Mouse (Mus musculus) cerebellum, adult 9-10 months (tissue): ENCODE data around the gene Ddx31.

Experiments used
- DNase-seq: peaks from one replicate; pipeline ENCODE4 v3.0.0; 2022

The Ddx31 gene

DNA sequence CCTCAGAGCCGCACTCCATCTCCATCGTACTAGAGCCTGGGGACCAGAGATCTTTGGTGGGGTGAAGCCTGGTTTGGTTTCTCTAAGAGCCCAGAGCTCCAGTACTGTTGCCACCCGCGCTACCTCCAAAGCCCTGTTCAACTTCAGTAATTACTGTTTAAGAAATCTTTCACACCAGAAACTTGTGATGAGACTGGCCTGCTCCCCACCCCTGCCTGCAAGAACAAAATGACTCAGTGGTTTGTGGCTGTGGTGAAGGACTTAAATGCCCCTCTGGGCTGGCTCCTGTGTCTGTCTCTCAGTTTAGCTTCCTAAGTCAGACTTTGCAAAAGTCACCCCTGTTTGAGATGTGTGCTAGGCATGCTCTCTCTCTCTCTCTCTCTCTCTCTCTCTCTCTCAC, 72.8 kb downstream of the Ddx31 start:
- DNase-seq, result no peak

DNA sequence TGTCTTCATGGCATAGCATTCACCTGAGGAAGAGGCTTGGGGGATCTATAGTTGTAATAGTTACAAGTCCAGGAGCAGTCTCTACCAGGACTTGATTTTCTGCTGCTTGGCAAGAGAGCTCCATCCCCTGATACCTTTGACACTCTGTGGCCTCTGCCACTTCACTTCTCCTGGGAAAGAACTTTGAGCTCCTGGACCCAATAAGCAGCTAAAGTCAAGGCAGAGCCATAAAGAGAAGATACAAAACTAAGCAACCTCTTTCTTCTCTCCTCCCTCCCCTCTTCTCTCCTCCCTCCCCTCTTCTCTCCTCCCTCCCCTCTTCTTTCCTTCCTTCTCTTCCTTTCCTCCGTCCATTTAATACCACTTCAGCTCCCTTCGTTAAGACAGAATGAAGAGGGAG, 73.9 kb downstream of the Ddx31 start:
- DNase-seq, result no peak

DNA sequence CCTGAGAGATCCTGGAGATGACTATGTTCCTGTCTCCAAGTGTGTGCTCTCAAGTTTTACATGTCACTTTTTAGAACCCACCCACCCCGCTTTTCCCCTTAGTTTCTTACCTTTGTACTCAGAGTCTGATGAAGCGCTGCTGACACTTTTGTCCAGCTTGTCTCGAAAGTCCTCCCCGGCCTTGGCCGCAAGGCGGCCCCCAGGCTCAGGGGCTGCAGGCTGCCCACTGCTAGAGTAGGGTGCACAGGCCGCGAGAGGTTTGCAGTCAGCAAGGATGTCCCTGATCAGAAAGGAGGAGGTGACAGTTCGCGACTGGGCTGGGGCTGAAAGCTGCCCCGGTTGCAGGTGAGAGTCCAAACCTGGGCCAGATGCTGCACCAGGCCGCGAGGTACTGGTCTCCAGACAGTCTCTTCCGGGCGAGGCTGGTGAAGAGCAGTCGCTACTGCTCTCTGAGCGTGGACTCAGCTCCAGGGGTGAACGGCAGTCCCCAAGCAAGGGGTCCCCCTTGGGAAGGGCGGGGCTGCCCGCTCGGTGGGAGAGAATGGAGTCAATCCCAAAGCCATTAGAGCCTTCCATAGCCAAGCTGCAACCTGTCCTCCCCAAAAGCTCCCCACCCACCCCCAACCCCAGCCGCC, 75.0 kb downstream of the Ddx31 start:
- DNase-seq, result no peak

DNA sequence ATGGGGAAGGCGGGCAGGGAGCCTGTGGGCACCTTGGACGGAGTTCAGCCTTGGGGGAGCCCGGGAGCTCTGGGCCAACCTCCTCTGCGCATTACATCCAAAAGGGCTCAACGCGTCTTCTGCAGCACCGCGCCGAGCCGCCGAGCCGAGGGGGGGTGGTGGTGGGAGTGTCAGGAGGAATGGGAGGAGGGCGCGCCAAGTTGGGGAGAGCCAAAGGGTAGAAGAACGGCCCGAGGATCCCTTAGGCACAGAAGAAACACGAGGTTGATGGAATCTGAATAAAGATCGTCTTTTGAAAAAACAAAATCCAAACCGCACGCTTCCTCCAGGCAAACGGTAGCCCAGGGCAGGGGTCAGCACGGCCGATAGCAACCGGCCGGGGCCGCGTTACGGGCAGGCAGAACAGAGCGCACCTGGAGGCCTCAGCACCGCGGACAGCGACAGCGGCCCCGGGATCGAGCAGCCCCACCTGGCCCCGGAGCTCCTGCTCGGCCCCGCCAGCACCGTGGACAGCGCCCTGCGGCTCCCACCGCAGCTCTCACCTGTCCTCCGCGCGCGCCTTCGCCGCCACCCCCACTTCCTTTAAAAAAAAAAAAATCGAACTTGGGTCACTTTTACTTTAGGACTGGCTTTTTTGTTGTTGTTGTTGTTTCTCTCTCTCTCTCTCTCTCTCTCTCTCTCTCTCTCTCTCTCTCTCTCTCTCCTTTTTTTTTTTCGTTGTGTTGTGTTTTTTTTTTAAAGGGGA, 75.7 kb downstream of the Ddx31 start:
- DNase-seq, result peak; percentile 60

DNA sequence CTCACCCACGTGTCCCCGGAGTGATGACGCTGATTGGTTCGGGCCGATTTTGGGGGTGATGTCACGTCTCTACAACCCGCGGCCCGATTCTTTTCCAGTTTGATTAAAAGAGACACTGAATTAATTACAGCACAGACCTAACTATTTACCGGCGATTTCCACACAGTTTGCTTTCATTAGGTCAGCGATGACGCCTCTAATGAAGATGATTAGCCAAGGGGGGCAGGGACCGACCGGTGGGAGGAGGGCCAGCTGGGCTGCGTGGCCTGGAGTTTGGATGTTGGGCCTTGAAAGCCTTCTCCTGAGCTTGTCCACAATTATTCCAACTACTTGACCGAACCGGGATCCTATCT, 76.3 kb downstream of the Ddx31 start, which contains the start of gene Barhl1:
Barhl1 (minus strand) TSS at position 156 of the 353 bp plus-strand sequence.
- DNase-seq, result peak; percentile 82

DNA sequence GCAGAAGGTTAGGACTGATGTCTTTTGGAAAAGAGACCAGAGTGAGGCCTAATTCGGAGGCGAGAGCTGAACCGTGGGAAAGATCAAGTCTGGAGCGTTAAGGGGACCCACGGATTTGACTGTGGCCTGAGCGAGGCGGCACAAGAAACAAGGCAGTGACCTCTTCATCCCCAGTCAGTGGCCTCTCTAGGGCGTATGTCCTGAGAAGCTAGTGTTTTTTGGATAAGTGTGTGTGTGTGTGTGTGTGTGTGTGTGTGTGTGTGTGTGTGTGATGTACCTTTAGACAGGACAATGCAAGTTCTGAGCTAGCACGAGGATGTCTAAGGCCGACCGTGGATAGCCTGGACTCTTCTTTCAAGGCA, 76.9 kb downstream of the Ddx31 start:
- no peak for DNase-seq

DNA sequence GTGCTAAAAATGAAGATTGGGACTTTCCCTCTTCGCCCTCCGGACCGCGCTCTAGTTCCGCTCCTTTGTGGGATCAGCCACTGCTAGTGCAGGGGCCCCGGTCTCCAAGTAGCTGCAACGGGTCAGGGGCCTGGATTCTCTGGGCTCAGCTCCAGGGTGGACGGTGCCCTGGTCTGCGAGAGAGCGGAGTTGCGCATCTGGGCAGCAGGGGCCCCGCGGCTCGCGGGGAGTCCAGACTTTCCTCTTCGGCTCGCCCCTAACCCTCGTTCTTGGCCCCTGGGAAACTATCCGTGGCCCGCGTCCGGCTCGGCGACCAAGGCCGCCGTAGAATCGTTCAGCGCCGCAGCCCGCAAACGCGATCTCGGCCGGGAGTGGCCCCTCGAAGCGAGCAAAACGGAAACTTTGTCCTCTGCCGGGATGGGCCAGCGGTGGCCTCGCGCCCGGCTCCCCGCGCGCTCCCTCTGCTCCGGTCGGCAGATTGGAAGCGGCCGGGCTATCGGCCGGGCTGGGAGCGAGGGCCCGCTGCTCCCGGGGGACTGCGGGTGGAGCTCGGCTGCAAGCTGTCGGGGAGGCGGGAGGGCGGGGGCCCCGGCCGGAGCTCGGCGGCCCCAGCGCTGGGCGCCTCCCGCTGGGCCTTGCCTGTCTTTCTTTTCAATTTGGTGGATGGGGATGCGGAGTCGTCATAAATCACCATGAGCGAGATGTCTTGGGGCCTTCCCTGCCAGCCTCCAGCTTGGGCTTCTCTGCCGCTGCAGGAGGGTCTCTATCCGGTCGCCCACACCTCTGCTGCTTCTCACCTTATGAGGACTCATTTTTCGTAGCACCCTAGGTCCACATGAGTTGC, 77.5 kb downstream of the Ddx31 start:
- no peak for DNase-seq

DNA sequence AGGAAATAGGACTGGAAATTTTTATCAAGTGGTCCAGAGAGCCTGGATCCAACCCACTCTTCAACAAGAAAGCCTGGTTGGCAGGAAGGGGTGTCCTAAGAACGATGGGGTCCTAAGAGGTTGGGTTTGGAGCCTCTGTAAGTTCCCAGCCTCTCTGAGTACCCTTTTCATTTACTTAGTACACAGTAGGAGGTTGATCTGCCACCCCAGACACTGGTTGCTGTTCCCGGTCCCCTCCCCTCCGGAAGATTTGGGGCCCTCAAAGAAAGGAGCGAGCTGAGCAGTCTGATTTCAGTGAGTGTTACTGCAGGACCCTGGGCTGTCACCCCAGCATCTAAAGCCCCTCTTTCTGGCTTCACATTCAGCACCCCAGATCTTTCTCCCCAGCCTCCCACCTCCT, 78.8 kb downstream of the Ddx31 start:
- DNase-seq, result no peak

- DNase-seq, result peak; percentile 62
These were observed 83.7 kb downstream of the Ddx31 start for GRCm38 (mm10) chr2:28923912-28924311.

DNA sequence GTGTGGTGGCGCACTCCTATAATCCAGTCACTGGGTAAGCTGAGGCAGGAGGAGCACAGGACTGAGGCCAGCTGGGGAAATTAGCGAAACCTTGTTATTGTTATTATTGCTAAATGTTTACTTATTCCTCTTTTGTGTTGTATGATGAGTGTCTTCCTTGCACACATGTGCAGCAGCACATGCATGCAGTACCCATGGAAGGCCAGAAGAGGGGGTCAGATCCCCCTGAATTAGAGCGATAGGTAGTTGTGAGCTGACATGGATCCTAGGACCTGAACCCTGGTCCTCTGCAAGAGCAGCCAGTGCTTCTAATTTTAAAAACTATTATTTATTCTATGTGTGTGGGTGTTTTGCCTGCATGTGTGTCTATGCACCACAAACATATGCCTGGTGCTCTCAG, 90.4 kb downstream of the Ddx31 start:
- DNase-seq, result no peak

DNA sequence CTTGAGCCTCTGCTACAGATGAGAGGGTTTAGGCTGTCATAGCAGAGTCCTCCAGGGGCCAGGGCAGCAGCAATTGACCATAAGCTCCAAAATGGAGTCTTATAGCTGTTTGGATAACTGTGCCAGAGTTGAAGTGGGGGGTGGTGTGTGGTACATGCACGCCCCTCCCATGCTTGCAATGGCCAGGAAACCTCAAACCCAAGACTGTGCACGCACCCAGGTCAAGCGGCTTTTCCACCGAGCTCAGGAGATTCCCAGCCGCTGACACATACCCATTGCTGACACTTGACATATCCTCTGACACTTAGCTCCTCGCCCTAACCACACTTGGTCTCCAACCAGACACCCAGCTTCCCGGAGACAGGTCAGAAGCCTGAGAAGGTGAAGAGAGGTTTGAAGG, 98.8 kb downstream of the Ddx31 start:
- no peak for DNase-seq

- no peak for DNase-seq
These were observed 103.7 kb downstream of the Ddx31 start for GRCm38 (mm10) chr2:28943666-28944516.

GRCm38 (mm10) chr2:28945388-28945787, 105.2 kb downstream of the Ddx31 start:
- DNase-seq, result no peak

DNA sequence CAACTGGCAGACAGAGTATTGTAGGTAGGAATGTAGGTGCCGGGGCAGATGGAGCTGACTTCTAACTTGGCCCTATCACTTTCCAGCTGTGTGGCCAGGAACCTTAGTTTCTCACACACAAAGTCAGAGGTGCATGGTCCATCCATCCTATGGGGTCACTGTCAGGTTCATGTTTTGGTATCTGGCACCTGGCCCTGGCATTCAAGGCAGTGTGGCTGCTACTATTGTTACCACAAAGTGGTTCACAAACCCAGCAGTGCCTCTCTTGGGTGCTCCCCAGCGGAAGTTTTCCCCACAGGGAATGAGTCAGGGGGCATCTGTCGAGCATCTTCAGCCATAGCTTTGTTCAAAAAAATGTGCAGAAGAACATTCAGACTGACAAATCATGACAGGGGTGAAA, 106.1 kb downstream of the Ddx31 start:
- DNase-seq, result no peak

- DNase-seq, result no peak
These were observed 112.8 kb downstream of the Ddx31 start for GRCm38 (mm10) chr2:28952981-28953380.

DNA sequence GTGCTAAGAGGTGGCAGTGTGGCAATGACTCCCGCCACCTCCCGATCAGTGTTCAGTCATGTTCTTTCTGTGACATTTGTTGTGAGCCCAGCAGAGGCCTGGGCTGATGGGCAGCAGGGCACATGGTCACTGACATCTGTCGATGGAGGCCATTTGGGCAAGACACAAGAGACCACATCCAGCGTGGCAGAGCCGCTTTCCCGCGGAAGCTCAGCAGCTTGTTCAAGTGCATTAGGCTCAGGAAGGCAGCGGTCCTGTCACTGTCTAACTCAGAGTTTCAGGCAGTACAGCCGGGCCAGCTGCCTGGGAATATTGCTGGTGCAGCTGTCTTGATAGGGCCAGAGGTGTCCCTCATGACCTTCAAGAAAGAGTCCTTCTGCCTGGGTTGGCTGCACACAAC, 114.4 kb downstream of the Ddx31 start:
- no peak for DNase-seq
